Mouse (Mus musculus): ENCODE measurements around the gene Fam213a.

GRCm38 (mm10) chr14:40967598-40967900, 46.0 kb downstream of the Fam213a start:
- TF ChIP-seq GATA1 (IDR thresholded peaks at IDR 0.05; ENCODE audit: borderline replicate concordance, low read length): no peak
- no peak for TF ChIP-seq FLI1 (IDR thresholded peaks at IDR 0.05; ENCODE audit: low read length)
